Mouse (Mus musculus) liver, embryonic 16.5 days (tissue): ENCODE measurements at regions not wholly inside any gene's neighbourhood (a gene's known extent, or its start where the extent isn't known, plus 50 kb on each side); places are given as distances from the start of the nearest gene placed in this dataset.

Experiments used
- ATAC-seq: fragments of 200-750 bp; cut with Nextera tagmentation; 2 replicates; pipeline ENCODE4 v1.8.0; 2017; ENCODE audit warnings: low read depth, mild to moderate bottlenecking, moderate number of reproducible peaks, moderate library complexity
- H3K27ac ChIP-seq: fragments of 300-500 bp; sonication (generic); 2 replicates; pipeline ENCODE4 v1.5.1; 2014; ENCODE audit warnings: mild to moderate bottlenecking, low read length
- H3K27me3 ChIP-seq: fragments of 300-500 bp; sonication (generic); 2 replicates; pipeline ENCODE4 v1.6.1; 2014; ENCODE audit warnings: low read depth, low read length, mixed read lengths; ENCODE audit not compliant: control insufficient read depth, insufficient read depth
- H3K36me3 ChIP-seq: fragments of 300-500 bp; sonication (generic); 2 replicates; pipeline ENCODE4 v1.6.1; 2014; ENCODE audit warnings: mild to moderate bottlenecking; ENCODE audit not compliant: control insufficient read depth, insufficient read depth
- H3K4me1 ChIP-seq: fragments of 300-500 bp; sonication (generic); 2 replicates; pipeline ENCODE4 v1.6.1; 2014; ENCODE audit warnings: low read depth, low read length, mixed read lengths; ENCODE audit not compliant: control insufficient read depth
- H3K4me2 ChIP-seq: fragments of 300-500 bp; sonication (generic); 2 replicates; pipeline ENCODE4 v1.6.1; 2014; ENCODE audit warnings: low read depth, low read length, mixed read lengths
- H3K4me3 ChIP-seq: fragments of 300-500 bp; sonication (generic); 2 replicates; pipeline ENCODE4 v1.5.1; 2014; ENCODE audit warnings: low read depth, mild to moderate bottlenecking, low read length
- H3K9ac ChIP-seq: fragments of 300-500 bp; sonication (generic); 2 replicates; pipeline ENCODE4 v1.6.1; 2014; ENCODE audit warnings: low read depth, low read length
- H3K9me3 ChIP-seq: fragments of 300-500 bp; sonication (generic); replicated peaks from 2 replicates; pipeline ENCODE4 v1.6.1; 2016; ENCODE audit warnings: low read length; ENCODE audit not compliant: control insufficient read depth
- WGBS: fragments of 180-500 bp; shearing (Covaris S2); extraction: QIAGEN DNeasy Blood & Tissue Kit; methylation state at CpG from one replicate; pipeline ENCODE4 v1.1.7; 2014; ENCODE audit not compliant: insufficient replicate concordance; 5-methylcytosine and 5-hydroxymethylcytosine counted together

DNA sequence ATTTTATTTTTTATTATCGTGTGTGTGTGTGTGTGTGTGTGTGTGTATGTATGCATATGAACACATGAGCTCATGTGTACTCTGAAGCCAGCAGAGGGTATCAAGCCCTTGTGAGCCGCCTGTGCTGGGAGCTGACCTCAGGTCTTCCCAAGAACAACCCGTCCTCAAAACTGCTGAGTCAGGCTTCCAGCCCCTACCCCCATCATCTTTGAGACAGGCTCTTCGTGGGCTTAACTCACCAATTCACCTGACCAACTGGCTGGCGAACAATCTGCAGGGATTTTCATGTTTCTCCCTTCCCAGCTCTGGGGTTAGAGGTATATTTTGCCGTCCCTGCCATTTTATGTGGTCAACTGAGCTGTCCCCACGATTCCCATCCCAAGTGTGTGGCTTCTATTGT, 107.7 kb upstream of the Ubr2 start:
- ATAC-seq, result no peak
- 53% methylated on average over 7 of the region's 7 CpGs for WGBS

DNA sequence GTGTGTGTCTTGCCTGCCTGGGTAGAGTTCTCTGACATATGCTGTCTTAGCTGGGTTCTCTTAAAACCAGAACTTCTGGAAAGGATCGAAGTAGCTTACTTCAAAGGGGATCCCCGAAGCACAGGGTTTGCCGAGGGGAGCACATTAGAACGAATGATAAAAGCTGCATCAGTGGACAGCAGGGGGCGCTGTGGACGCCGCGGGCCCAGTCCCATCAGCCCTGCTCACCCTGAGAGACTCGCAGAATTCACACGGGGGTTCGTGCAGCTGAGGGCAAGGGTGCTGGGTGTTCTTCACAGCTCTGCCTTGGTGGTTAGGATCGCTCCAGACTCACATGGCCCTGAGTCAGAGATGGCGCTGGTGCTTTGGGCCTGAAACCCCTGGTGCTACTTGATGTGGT, 105.4 kb upstream of the Ubr2 start:
- Histone ChIP-seq H3K4me2 (no peak overlapping the region), H3K27ac (no peak overlapping the region), H3K36me3 (no peaks in the 10 kb centered on the region), H3K9me3 (no peaks in the 10 kb centered on the region), H3K27me3 (no peaks in the 10 kb centered on the region), H3K4me3 (no peak overlapping the region), H3K4me1 (no peaks in the 10 kb centered on the region), H3K9ac (no peak overlapping the region)
- ATAC-seq, result no peak
- 41% methylated on average over 13 of the region's 13 CpGs for WGBS

More for the DNA sequence above, 107.7 kb upstream of the Ubr2 start:
- Histone ChIP-seq H3K4me1 (no peaks in the 10 kb centered on the region), H3K27me3 (no peaks in the 10 kb centered on the region), H3K9ac (no peak overlapping the region), H3K4me3 (no peak overlapping the region), H3K9me3 (no peaks in the 10 kb centered on the region), H3K4me2 (no peak overlapping the region), H3K36me3 (no peaks in the 10 kb centered on the region), H3K27ac (no peak overlapping the region)

DNA sequence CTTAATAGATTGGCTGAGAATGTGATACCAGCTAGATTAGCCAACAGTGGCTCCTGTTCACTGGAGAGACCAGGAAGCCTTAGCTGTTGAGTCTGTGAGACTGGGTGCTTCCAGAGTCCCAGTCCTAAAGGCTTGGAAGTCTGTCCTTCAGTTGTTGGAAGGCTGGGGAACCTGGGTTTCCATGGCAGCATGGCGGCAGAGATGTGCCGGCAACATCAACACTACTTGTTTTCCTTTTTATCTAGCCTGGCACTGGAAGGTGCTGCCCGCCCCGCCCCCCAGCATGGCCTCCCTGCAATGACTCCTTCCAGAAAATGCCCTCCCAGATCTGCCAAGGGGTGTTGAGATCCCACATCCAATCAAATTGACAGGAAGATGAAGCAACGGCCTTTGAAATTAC, 104.8 kb upstream of the Ubr2 start:
- H3K4me3 ChIP-seq, result no peak overlapping the region
- no peaks in the 10 kb centered on the region for H3K9me3 ChIP-seq
- no peaks in the 10 kb centered on the region for H3K4me1 ChIP-seq
- H3K4me2 ChIP-seq, result no peak overlapping the region
- no peak for ATAC-seq
- no peak overlapping the region for H3K27ac ChIP-seq
- H3K27me3 ChIP-seq, result no peaks in the 10 kb centered on the region
- H3K36me3 ChIP-seq, result no peaks in the 10 kb centered on the region
- no peak overlapping the region for H3K9ac ChIP-seq
- 78% methylated on average over 5 of the region's 5 CpGs for WGBS

DNA sequence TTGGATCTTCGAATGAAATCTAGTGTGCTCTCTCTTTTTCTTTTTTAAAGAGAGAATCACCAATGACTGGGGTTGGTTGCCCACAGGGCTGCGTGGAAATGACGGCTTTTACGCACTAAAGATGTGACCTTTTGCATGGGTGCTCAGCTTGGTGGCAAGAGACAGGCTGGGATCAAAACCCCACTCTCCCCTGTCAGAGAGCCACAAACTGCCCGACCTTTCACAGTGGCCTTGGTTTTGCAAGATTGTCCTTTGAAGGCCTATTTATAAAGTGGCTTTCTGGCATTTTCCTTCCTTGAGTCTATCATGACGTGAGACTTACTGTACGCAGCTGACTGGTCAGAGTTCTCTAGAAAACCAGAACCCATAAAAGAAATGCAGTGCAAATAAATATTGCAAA, 104.4 kb upstream of the Ubr2 start:
- 65% methylated on average over 7 of the region's 7 CpGs for WGBS

DNA sequence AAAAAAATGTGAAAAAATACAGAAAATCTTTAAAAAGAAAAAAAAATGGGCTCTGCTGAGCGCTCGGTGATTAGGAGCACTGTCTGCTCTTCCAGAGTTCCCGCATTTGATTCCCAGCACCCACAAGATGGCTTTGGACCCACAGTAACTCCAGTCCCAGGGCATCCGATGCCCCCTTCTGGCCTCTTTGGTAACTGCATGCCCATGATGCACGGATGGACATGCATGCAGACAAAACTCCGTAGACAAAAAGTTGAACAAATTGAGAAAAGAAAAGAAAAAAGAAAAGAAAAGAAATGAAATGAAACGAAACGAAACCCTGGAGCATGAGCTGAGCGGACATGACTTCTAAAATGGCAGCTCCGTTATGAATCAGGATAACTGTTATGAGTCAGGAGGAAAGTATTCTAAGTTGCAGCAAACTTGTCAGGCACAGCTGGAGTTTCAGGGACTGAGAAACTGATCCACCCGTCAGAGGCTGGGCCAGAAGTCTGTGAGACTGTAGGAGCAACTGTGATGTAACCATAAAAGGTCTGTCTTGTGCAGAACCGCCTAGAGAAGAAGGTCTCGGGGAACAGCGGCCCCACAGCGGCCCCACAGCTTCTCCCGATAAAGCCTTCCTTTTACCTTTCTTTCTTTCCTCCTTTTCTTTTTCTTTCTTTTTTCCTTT, 102.3 kb upstream of the Ubr2 start:
- Histone ChIP-seq H3K4me1 (no peaks in the 10 kb centered on the region), H3K9me3 (no peaks in the 10 kb centered on the region), H3K36me3 (no peaks in the 10 kb centered on the region), H3K27ac (no peak overlapping the region), H3K4me3 (no peak overlapping the region), H3K27me3 (no peaks in the 10 kb centered on the region), H3K4me2 (no peak overlapping the region), H3K9ac (no peak overlapping the region)
- ATAC-seq, result no peak
- 77% methylated on average over 16 of the region's 16 CpGs for WGBS

More for the DNA sequence above, 104.4 kb upstream of the Ubr2 start:
- H3K27me3 ChIP-seq, result no peaks in the 10 kb centered on the region
- H3K4me2 ChIP-seq, result no peak overlapping the region
- H3K9me3 ChIP-seq, result no peaks in the 10 kb centered on the region
- no peak overlapping the region for H3K27ac ChIP-seq
- H3K9ac ChIP-seq, result no peak overlapping the region
- H3K4me3 ChIP-seq, result no peak overlapping the region
- no peaks in the 10 kb centered on the region for H3K36me3 ChIP-seq
- H3K4me1 ChIP-seq, result no peaks in the 10 kb centered on the region
- ATAC-seq, result no peak

DNA sequence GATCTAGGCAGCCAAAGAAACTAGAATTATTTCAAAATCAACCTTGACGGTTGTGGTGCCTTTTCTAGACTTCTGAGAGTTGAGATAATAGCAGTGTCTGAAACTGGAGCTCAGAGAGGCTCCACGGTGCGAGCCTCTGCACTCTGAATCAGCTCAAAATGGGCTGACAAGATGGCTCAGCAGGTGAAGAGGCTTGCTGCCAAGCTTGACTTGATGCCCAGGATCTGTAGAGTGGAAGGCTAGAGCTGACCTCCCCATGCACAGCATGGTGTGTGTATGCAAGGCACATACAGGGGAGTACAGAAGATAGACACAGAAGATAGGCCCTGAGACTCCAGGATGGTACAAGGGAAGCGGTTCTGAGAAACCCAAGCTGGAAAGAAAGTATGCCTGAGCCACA, 100.5 kb upstream of the Ubr2 start:
- Histone ChIP-seq H3K4me2 (no peak overlapping the region), H3K27ac (no peak overlapping the region), H3K4me1 (no peaks in the 10 kb centered on the region), H3K9me3 (no peaks in the 10 kb centered on the region), H3K4me3 (no peak overlapping the region), H3K27me3 (no peaks in the 10 kb centered on the region), H3K36me3 (no peaks in the 10 kb centered on the region), H3K9ac (no peak overlapping the region)
- 70% methylated on average over 4 of the region's 4 CpGs for WGBS
- no peak for ATAC-seq

DNA sequence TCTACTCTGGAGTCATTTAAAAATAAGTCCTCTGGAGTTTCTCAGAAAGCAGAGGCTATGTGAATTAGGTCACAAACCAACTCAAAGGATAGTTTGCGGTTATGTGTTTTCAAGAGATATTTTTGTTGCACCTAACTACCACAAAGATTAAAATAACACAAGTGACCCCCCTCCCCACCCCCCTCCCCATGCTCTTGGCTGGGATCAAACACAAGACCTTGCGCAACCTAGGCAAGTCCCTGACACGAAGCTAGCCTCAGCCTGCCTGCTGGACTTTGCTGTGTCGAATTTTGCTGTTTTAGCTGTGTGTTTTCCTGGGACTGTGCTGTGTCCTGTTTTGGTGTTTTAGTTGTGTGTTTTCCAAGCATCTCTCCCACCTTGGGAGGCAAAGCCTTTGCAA, 94.0 kb upstream of the Ubr2 start:
- ATAC-seq, result no peak

DNA sequence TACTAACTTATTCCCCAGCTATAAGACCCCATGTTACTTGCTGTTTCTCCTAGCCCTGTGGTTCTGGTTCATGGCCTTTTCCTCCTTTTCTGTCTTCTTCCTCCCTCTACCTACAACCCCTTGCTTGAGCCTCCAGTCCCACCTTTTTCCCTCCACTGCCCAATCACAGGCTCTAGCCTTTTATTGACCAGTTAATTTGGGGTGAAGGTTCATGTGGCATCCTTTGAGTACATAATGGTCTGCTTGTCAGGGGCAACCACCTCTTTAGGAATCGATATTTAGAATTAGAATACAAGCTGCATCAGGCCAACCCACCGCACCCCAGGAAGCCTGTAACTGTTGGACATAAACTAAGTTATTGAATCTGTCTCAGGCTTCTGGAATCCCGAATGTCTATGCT, 84.8 kb upstream of the Ubr2 start:
- Histone ChIP-seq H3K4me2 (no peak overlapping the region), H3K9me3 (no peaks in the 10 kb centered on the region), H3K27ac (no peak overlapping the region), H3K36me3 (no peaks in the 10 kb centered on the region), H3K27me3 (no peaks in the 10 kb centered on the region), H3K4me3 (no peak overlapping the region), H3K9ac (no peak overlapping the region), H3K4me1 (no peaks in the 10 kb centered on the region)
- no peak for ATAC-seq
- WGBS, result 57% methylated on average over 3 of the region's 3 CpGs

More for the DNA sequence above, 94.0 kb upstream of the Ubr2 start:
- Histone ChIP-seq H3K27ac (no peak overlapping the region), H3K9ac (no peak overlapping the region), H3K4me2 (no peak overlapping the region), H3K9me3 (no peaks in the 10 kb centered on the region), H3K36me3 (no peaks in the 10 kb centered on the region), H3K27me3 (no peaks in the 10 kb centered on the region), H3K4me3 (no peak overlapping the region), H3K4me1 (no peaks in the 10 kb centered on the region)
- WGBS, result 58% methylated on average over 4 of the region's 4 CpGs

DNA sequence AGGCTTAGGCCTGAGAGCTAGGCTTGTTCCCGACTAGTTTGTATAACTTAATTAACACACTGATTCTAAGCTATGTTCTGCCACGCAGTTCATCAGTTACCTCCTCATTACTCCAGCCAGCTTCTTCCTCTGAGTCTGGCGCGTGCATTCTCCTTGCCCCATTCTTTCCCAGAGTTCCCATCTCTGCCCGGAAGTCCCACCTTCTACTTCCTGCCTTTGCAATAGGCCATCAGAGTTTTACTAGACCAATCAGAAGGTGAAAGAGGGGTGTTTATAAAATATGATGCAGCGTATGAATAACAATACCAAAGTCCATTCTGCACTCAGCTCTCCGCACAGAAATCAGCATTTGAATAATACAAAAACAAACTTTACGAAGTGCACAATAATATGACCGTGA, 81.7 kb upstream of the Ubr2 start:
- no peaks in the 10 kb centered on the region for H3K4me1 ChIP-seq
- H3K9ac ChIP-seq, result no peak overlapping the region
- no peak overlapping the region for H3K4me3 ChIP-seq
- no peaks in the 10 kb centered on the region for H3K27me3 ChIP-seq
- no peaks in the 10 kb centered on the region; the same call in 1 of the 2 replicates for H3K9me3 ChIP-seq
- H3K27ac ChIP-seq, result no peak overlapping the region
- ATAC-seq, result no peak
- WGBS, result 78% methylated on average over 9 of the region's 9 CpGs
- no peaks in the 10 kb centered on the region for H3K36me3 ChIP-seq
- H3K4me2 ChIP-seq, result no peak overlapping the region
